ENCODE assay signal across 9 mouse cellular contexts in the genomic region with DNA sequence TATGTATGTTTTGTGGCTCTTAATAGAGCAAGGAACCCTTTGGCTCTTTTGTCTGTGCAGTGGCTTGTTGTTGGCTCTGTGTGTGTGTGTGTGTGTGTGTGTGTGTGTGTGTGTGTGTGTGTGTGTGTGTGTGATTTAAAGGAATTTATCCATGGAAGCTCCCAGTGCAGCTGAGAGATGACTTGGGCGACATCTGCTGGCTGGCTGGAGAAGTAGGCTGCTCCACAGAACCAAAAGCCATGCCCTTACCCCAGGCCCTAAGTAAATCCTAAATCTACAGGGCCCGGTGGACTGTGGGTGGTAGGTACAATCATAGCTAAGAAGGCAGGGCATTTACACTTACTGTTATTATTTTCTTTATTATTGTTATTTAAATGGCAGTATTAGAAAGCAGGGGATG.
DNase-seq lines count a peak whose midpoint lies in the region; ATAC-seq lines count a peak whose summit lies in the region.
"Had no signal": no experiment of that assay in that cellular context is flagged by ENCODE, and none has a peak within 500 bp of the region (broad histone marks: within the 10 kb centered on the region; RNA-seq: fewer than 3 reads in every experiment).

No protein-coding gene starts in this region.

- H3K27ac ChIP-seq in kidney, embryonic 14.5 days (ENCODE audit: low read depth, low read length), result no peak overlapping the region
- peak overlapping the region; percentile 77 for H3K27ac ChIP-seq in neural tube, embryonic 11.5 days (ENCODE audit: low read depth, low read length)
- H3K27ac ChIP-seq: lung, embryonic 15.5 days had no signal

- peaks cover 22% of the 10 kb centered on the region for H3K4me1 ChIP-seq in kidney, embryonic 14.5 days (ENCODE audit: control insufficient read depth, insufficient read depth, low read length)
- H3K4me1 ChIP-seq in neural tube, embryonic 11.5 days (ENCODE audit: control insufficient read depth, insufficient read depth, low read length), result peaks cover 27% of the 10 kb centered on the region

- no peak for ATAC-seq in kidney, embryonic 14.5 days (ENCODE audit: low FRiP score, low TSS enrichment)
- ATAC-seq in neural tube, embryonic 11.5 days (ENCODE audit: insufficient read depth, low FRiP score, low TSS enrichment), result 0 out of 2 replicates have a peak, but pooled peaks have one; percentile 25

- no peak overlapping the region for H3K9ac ChIP-seq in kidney, embryonic 14.5 days (ENCODE audit: low read depth, low read length)
- H3K9ac ChIP-seq in neural tube, embryonic 11.5 days (ENCODE audit: low read length), result no peak overlapping the region
- H3K9ac ChIP-seq: lung, embryonic 15.5 days had no signal

- no peaks in the 10 kb centered on the region for H3K36me3 ChIP-seq in kidney, embryonic 14.5 days (ENCODE audit: control insufficient read depth, insufficient read depth, low read length)
- H3K36me3 ChIP-seq in neural tube, embryonic 11.5 days (ENCODE audit: control insufficient read depth, insufficient read depth, low read length), result no peaks in the 10 kb centered on the region
- H3K36me3 ChIP-seq: lung, embryonic 15.5 days had no signal

- 4% methylated on average over 2 of the region's 2 CpGs for WGBS in kidney, embryonic 14.5 days
- WGBS in neural tube, embryonic 11.5 days, result 2% methylated on average over 2 of the region's 2 CpGs

- DNase-seq in kidney, adult 18-20 months, result peak; percentile 65
- DNase-seq in T-cell, adult 2 months (ENCODE audit: low spot score), result peak; percentile 24
- peak; percentile 87 for DNase-seq in embryo, embryonic 10 days (ENCODE audit: low spot score)
- DNase-seq in heart, postnatal 14 days, result peak; percentile 79 to 85
- peak; percentile 82 for DNase-seq in left cerebral cortex, postnatal 4 days
- DNase-seq in neural tube, embryonic 11.5 days (ENCODE audit: low spot score), result peak; percentile 81
- peak; percentile 40 for DNase-seq in yolk sac, embryonic 10.5 days (ENCODE audit: low spot score)

- intact Hi-C loops in heart, postnatal 14 days (cut with DNase I), result loop anchor here (2.0 to 5.0 kb wide), 4 partner anchors 28 to 420 kb away; a partner anchor contains a TSS
- intact Hi-C loops in left cerebral cortex, postnatal 4 days (cut with DNase I), result loop anchor here (5.0 to 10.0 kb wide), 2 partner anchors 275 to 422 kb away; a partner anchor contains a TSS

- H3K9me3 ChIP-seq in kidney, embryonic 14.5 days (ENCODE audit: control insufficient read depth, low read length), result no peaks in the 10 kb centered on the region
- no peaks in the 10 kb centered on the region for H3K9me3 ChIP-seq in neural tube, embryonic 11.5 days (ENCODE audit: control insufficient read depth, low read length)
- H3K9me3 ChIP-seq: lung, embryonic 15.5 days had no signal

- no peak overlapping the region for H3K4me3 ChIP-seq in kidney, embryonic 14.5 days (ENCODE audit: low read length)
- H3K4me3 ChIP-seq in neural tube, embryonic 11.5 days (ENCODE audit: low read depth, low read length), result no peak overlapping the region
- H3K4me3 ChIP-seq: lung, embryonic 15.5 days had no signal

- H3K4me2 ChIP-seq in kidney, embryonic 14.5 days (replicated peaks; ENCODE audit: low read depth, low read length), result no peak overlapping the region
- H3K4me2 ChIP-seq in neural tube, embryonic 11.5 days (ENCODE audit: low read depth), result no peak overlapping the region
- H3K4me2 ChIP-seq: lung, embryonic 15.5 days had no signal

- H3K27me3 ChIP-seq in kidney, embryonic 14.5 days (ENCODE audit: control insufficient read depth, insufficient read depth, low read length), result no peaks in the 10 kb centered on the region
- H3K27me3 ChIP-seq in neural tube, embryonic 11.5 days (ENCODE audit: control insufficient read depth, insufficient read depth, low read length), result no peaks in the 10 kb centered on the region
- H3K27me3 ChIP-seq: lung, embryonic 15.5 days had no signal

Comparison
In these comparisons a context has a peak if more than half of its experiments do, and no peak if none do; other contexts are left out.
1. DNase-seq: peak in every context shown above with its lines; median percentile 87 in embryo, embryonic 10 days; 82 in heart, postnatal 14 days; 82 in left cerebral cortex, postnatal 4 days; 81 in neural tube, embryonic 11.5 days; 65 in kidney, adult 18-20 months; 40 in yolk sac, embryonic 10.5 days; 24 in T-cell, adult 2 months.